Comparison of ENCODE assay signal across 17 mouse cellular contexts in the genomic region with DNA sequence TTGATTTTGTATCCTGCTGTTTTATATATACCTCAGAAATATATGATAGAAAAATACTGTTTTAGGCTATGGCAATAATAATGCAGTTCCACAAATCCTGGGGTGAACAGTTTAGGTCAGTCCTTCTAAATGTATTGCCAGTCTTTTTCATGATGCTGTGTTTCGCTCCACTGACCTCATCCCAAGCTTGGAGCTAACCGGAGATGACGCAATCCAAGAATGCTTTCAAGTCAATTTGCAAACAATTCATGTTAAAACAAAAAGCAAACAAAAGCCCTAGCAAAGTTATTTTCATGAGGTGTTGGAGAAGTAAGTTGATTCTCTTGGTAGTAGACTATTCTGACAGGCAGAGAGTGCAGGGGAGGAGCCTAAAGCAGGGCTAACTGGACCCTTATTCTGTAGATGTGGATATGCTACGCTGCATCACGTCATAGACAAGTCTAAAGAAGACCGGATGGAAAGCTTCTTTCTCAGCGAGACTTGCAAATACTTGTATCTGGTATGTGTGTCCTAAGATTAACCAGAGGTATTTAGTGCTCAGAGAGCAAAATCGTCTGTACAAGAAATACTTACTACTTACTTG.
"Had no signal": no experiment of that assay in that cellular context is flagged by ENCODE, and none has a peak within 500 bp of the region (broad histone marks: within the 10 kb centered on the region; RNA-seq: fewer than 3 reads in every experiment).

No protein-coding gene starts in this region.

- H3K9ac ChIP-seq: liver, embryonic 13.5 days; liver, embryonic 15.5 days; liver, postnatal 0 days; midbrain, embryonic 13.5 days; midbrain, embryonic 15.5 days; neural tube, embryonic 12.5 days; stomach, embryonic 15.5 days had no signal

- H3K27me3 ChIP-seq: liver, embryonic 13.5 days; liver, embryonic 15.5 days; megakaryocyte, embryonic 14.5 days; midbrain, embryonic 13.5 days; midbrain, embryonic 15.5 days; neural tube, embryonic 12.5 days; stomach, embryonic 15.5 days had no signal

- H3K4me1 ChIP-seq: liver, embryonic 13.5 days; liver, embryonic 15.5 days; midbrain, embryonic 13.5 days; midbrain, embryonic 15.5 days; neural tube, embryonic 12.5 days; stomach, embryonic 15.5 days had no signal

- H3K4me2 ChIP-seq: liver, embryonic 11.5 days; liver, embryonic 13.5 days; liver, embryonic 15.5 days; midbrain, embryonic 11.5 days; midbrain, embryonic 13.5 days; midbrain, embryonic 15.5 days; neural tube, embryonic 12.5 days; stomach, embryonic 15.5 days had no signal

- H3K27ac ChIP-seq: liver, embryonic 13.5 days; liver, embryonic 15.5 days; macrophage; midbrain, embryonic 13.5 days; midbrain, embryonic 15.5 days; neural tube, embryonic 12.5 days; stomach, embryonic 15.5 days; stomach, postnatal 0 days had no signal

- H3K4me3 ChIP-seq: liver, embryonic 13.5 days; liver, embryonic 15.5 days; megakaryocyte, embryonic 14.5 days; midbrain, embryonic 13.5 days; midbrain, embryonic 15.5 days; neural tube, embryonic 12.5 days; stomach, embryonic 15.5 days had no signal

- ATAC-seq: liver, postnatal 0 days; midbrain, embryonic 13.5 days; midbrain, embryonic 15.5 days had no signal

- H3K9me3 ChIP-seq: liver, embryonic 13.5 days; liver, embryonic 15.5 days; megakaryocyte, embryonic 14.5 days; midbrain, embryonic 13.5 days; midbrain, embryonic 15.5 days; neural tube, embryonic 12.5 days; stomach, embryonic 15.5 days had no signal

- DNase-seq: liver, embryonic 13.5 days; liver, postnatal 0 days; lung, postnatal 10 days; right cerebral cortex, postnatal 14 days; thymus, adult 2 months; thymus, postnatal 25 days; thymus, postnatal 4 days had no signal
